Mouse (Mus musculus) heart, adult 2 months (tissue): ENCODE results near the gene Paqr9. TPM values are rescaled to one million over a fixed set of nuclear protein-coding genes. Genes with fewer than 3 reads are reported as not detected.

Experiments used
- DNase-seq, 2 experiments: peaks; one replicate each; pipeline ENCODE4 v3.0.0; 2021
- H3K27ac ChIP-seq: fragments of 200-600 bp; 2 replicates; pipeline ENCODE4 v1.8.1; 2022
- H3K27me3 ChIP-seq: fragments of 200-500 bp; 2 replicates; pipeline ENCODE4 v1.6.1; 2012; ENCODE audit warnings: mild to moderate bottlenecking, low read length, inconsistent platforms, mixed read lengths; ENCODE audit not compliant: control insufficient read depth, insufficient read depth
- H3K36me3 ChIP-seq: fragments of 200-500 bp; 2 replicates; pipeline ENCODE4 v1.6.1; 2012; ENCODE audit warnings: low read length, inconsistent platforms; ENCODE audit not compliant: control insufficient read depth, insufficient read depth
- H3K4me1 ChIP-seq: fragments of 200-500 bp; 2 replicates; pipeline ENCODE4 v1.6.1; 2011; ENCODE audit warnings: low read length; ENCODE audit not compliant: control insufficient read depth, insufficient read depth
- H3K4me3 ChIP-seq: fragments of 200-600 bp; 2 replicates; pipeline ENCODE4 v1.8.1; 2022
- H3K79me2 ChIP-seq: fragments of 200-500 bp; replicated peaks from 2 replicates; pipeline ENCODE4 v1.6.1; 2012; ENCODE audit warnings: mild to moderate bottlenecking, inconsistent platforms, low read length, moderate library complexity, mixed read lengths; ENCODE audit not compliant: control insufficient read depth, insufficient read depth
- H3K9ac ChIP-seq: fragments of 200-500 bp; 2 replicates; pipeline ENCODE4 v1.6.1; 2012; ENCODE audit warnings: low read depth, mild to moderate bottlenecking, control low read depth, inconsistent platforms, low read length, mixed read lengths
- CTCF ChIP-seq: fragments of 200-600 bp; IDR thresholded peaks from 2 replicates; pipeline ENCODE4 v1.8.1; 2022; ENCODE audit warnings: antibody characterized with exemption, mild to moderate bottlenecking, moderate library complexity
- EP300 ChIP-seq: fragments of 200-500 bp; IDR thresholded peaks from 2 replicates; pipeline ENCODE4 v1.6.1; 2011; ENCODE audit warnings: low read depth, low read length, control low read depth; ENCODE audit not compliant: insufficient read depth
- POLR2A ChIP-seq: fragments of 200-500 bp; IDR thresholded peaks from 2 replicates; pipeline ENCODE4 v1.6.1; 2011; ENCODE audit warnings: mild to moderate bottlenecking, low read depth, low read length, control low read depth; ENCODE audit not compliant: insufficient read depth
- WGBS: fragments of 180-500 bp; shearing (Covaris S2); methylation state at CpG from one replicate; pipeline ENCODE4 v1.1.7; 2018; 5-methylcytosine and 5-hydroxymethylcytosine counted together
- intact Hi-C: fragments of 180-260 bp; cut with DNase I; formaldehyde crosslinking; loops from one replicate; pipeline ENCODE4 v1.15.1; 2025
- polyA plus RNA-seq: library from polyadenylated mRNA; depleted of rRNA; stranded (reverse); fragments of >200 nt; gene quantifications from 2 replicates; pipeline ENCODE4 v1.2.3, GENCODE M21; 2012
- total RNA-seq, 2 experiments: library from RNA; stranded (reverse); gene quantifications; 2 replicates each; pipeline ENCODE4 v1.2.3; 2021

Paqr9 gene
- total and polyA plus RNA-seq, 3 experiments = 21.3 to 42.5 (median 38.5) TPM

GRCm38 (mm10) chr9:95602849-95603248 lies 43.4 kb downstream of the Paqr9 start:
- no peaks in the 10 kb centered on the region for H3K36me3 ChIP-seq
- no peak overlapping the region for H3K27ac ChIP-seq
- no peak overlapping the region for H3K4me3 ChIP-seq
- no peak for DNase-seq
- no peaks in the 10 kb centered on the region; the same call in 1 of the 2 replicates for H3K4me1 ChIP-seq
- no peaks in the 10 kb centered on the region for H3K79me2 ChIP-seq
- 87% methylated on average over 3 of the region's 3 CpGs for WGBS
- TF ChIP-seq POLR2A (no peak), EP300 (no peak), CTCF (no peak)
- no peaks in the 10 kb centered on the region for H3K27me3 ChIP-seq
- H3K9ac ChIP-seq = no peak overlapping the region
- intact Hi-C loops = no loop called here

DNA sequence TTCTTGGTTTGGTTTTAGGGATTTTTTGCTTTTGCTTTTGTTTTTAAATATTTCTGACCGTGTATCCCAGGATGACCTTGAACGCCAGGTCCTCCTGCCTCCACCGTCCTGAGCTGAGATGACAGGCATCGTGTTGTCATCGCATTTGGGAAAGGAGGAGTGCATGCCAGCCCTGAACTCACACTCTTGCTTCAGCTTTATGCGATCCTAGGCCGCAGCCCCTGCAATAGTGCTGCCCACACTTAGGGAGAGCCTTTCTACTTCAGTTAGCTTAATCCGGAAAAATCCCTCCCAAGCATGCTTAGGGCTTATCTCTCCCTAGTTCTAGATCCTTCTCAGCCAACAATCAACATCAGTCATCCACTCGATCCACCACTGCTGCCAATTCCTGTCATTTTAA lies 43.9 kb downstream of the Paqr9 start:
- H3K4me1 ChIP-seq = no peaks in the 10 kb centered on the region; the same call in 1 of the 2 replicates
- no peaks in the 10 kb centered on the region for H3K27me3 ChIP-seq
- intact Hi-C loops = no loop called here
- WGBS = 64% methylated on average over 9 of the region's 9 CpGs
- DNase-seq = peak in 1 of 2 experiments; percentile 11
- H3K27ac ChIP-seq = no peak overlapping the region
- H3K9ac ChIP-seq = no peak overlapping the region
- H3K4me3 ChIP-seq = no peak overlapping the region
- no peaks in the 10 kb centered on the region for H3K79me2 ChIP-seq
- no peak for TF ChIP-seq EP300
- TF ChIP-seq CTCF = no peak
- TF ChIP-seq POLR2A = no peak
- H3K36me3 ChIP-seq = no peaks in the 10 kb centered on the region

DNA sequence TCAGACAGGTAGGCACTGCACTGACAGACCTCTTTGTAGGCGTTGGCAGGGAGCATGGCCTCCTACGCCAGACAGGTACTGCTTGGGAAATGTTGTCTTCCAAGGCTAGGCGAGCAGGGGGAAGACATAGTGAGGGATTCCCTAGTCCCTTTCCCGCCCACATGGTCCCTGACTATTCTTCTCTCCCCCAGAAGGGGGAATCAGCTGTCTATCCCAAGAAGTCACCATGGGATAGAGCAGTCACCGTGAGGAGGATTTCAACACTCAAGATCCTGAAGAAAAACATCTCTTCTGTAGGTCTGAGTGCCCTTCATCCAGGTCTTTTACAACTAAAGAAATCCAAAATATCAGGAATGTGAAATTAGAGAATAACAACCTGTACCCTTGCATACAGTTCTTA lies 47.7 kb downstream of the Paqr9 start:
- intact Hi-C loops = loop anchor here (1.0 to 5.0 kb wide), 2 partner anchors 80 to 90 kb away; no protein-coding TSS in a partner anchor
- Histone ChIP-seq H3K27ac (no peak overlapping the region), H3K36me3 (no peaks in the 10 kb centered on the region), H3K27me3 (no peaks in the 10 kb centered on the region), H3K4me3 (no peak overlapping the region), H3K9ac (no peak overlapping the region), H3K4me1 (no peaks in the 10 kb centered on the region; the same call in 1 of the 2 replicates), H3K79me2 (no peaks in the 10 kb centered on the region)
- no peak for DNase-seq
- peak; percentile 68 for TF ChIP-seq CTCF
- no peak for TF ChIP-seq POLR2A
- WGBS = 55% methylated on average over 5 of the region's 5 CpGs

- no peaks in the 10 kb centered on the region for H3K4me1 ChIP-seq
- intact Hi-C loops = no loop called here
- H3K9ac ChIP-seq = no peak overlapping the region
- TF ChIP-seq EP300 (no peak), CTCF (no peak), POLR2A (no peak)
- no peak overlapping the region for H3K27ac ChIP-seq
- H3K4me3 ChIP-seq = no peak overlapping the region
- WGBS = 76% methylated on average over 8 of the region's 8 CpGs
- no peaks in the 10 kb centered on the region for H3K36me3 ChIP-seq
- DNase-seq = no peak
- no peaks in the 10 kb centered on the region for H3K79me2 ChIP-seq
- no peaks in the 10 kb centered on the region for H3K27me3 ChIP-seq
Observed at GRCm38 (mm10) chr9:95612246-95612768, 52.9 kb downstream of the Paqr9 start.

DNA sequence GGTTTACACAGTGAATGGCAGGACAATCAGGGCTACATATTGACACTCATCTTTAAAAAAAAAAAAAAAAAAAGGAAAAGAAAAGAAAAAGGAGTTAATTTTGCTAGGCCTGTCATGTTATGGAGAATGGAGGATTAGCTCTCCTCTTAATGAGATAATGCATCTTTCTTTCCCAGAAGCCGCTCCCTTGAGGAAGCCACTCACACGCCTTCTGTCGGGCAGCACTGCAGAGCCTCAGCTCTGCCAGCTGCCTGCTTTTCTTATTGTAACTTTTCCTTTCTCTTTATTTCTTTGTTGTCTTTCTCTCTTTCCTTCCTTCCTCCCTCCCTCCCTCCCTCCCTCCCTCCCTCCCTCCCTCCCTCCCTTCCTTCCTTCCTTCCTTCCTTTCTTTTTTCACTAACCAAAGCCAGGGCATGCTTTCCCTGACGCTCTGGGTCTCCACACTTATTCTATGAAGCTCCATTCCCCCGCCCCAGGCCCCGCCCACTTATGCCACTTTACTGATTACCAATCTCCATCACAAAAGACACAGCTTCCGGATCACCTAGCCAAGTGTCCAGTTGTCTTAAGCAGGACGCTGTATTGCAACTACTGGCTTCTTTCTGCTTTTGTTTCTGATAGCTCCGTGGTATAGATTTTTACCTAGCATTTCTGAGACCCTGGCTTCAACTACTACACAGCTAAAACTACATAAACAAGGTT lies 54.1 kb downstream of the Paqr9 start:
- TF ChIP-seq EP300 (no peak), POLR2A (no peak), CTCF (no peak)
- intact Hi-C loops = no loop called here
- Histone ChIP-seq H3K27me3 (no peaks in the 10 kb centered on the region), H3K36me3 (no peaks in the 10 kb centered on the region), H3K27ac (no peak overlapping the region), H3K79me2 (no peaks in the 10 kb centered on the region), H3K4me1 (no peaks in the 10 kb centered on the region), H3K4me3 (no peak overlapping the region), H3K9ac (no peak overlapping the region)
- no peak for DNase-seq
- 34% methylated on average over 9 of the region's 9 CpGs for WGBS

- Histone ChIP-seq H3K4me3 (no peak overlapping the region), H3K27ac (peak overlapping the region; percentile 55)
Observed at GRCm38 (mm10) chr9:95614861-95615615, 55.6 kb downstream of the Paqr9 start.

More at GRCm38 (mm10) chr9:95614861-95615615, 55.6 kb downstream of the Paqr9 start:
- Histone ChIP-seq H3K79me2 (no peaks in the 10 kb centered on the region), H3K9ac (no peak overlapping the region), H3K27me3 (no peaks in the 10 kb centered on the region), H3K4me1 (no peaks in the 10 kb centered on the region), H3K36me3 (no peaks in the 10 kb centered on the region)
- DNase-seq = peak; percentile 43 to 52
- WGBS = 62% methylated on average over 14 of the region's 14 CpGs
- intact Hi-C loops = no loop called here
- no peak for TF ChIP-seq CTCF
- TF ChIP-seq POLR2A = no peak
- no peak for TF ChIP-seq EP300
